Mouse (Mus musculus) MEL (cell line): ENCODE data around the gene Spag4. TPM values are rescaled to one million over a fixed set of nuclear protein-coding genes. Genes with fewer than 3 reads are reported as not detected.

Experiments
- DNase-seq: peaks from one replicate; pipeline ENCODE4 v3.0.0; 2011; ENCODE audit warnings: low read depth, low spot score
- H3K27ac ChIP-seq: 2 replicates; pipeline ENCODE4 v1.5.1; 2012; ENCODE audit warnings: low read depth, mild to moderate bottlenecking, control low read depth, low read length, moderate library complexity; ENCODE audit not compliant: control insufficient read depth
- H3K27me3 ChIP-seq, 2 experiments: fragments of 150-350 bp in 1 of 2; sonication (generic) in 1 of 2; 2 replicates each; pipeline ENCODE4 v1.6.1; 2012; ENCODE audit warnings: low read length in 2 of 2, mild to moderate bottlenecking in 2 of 2, improper control_type of control experiment in 1 of 2, moderate library complexity in 1 of 2; ENCODE audit not compliant: insufficient read depth in 2 of 2, control insufficient read depth in 1 of 2
- H3K36me3 ChIP-seq, 2 experiments: 2 replicates each; pipeline ENCODE4 v1.6.1; 2012 to 2014; ENCODE audit warnings: low read length in 2 of 2, improper control_type of control experiment in 1 of 2, inconsistent platforms in 1 of 2, mild to moderate bottlenecking in 1 of 2; ENCODE audit not compliant: insufficient read depth in 2 of 2, control insufficient read depth in 1 of 2
- H3K4me1 ChIP-seq, 2 experiments: fragments of 150-350 bp in 1 of 2; sonication (generic) in 1 of 2; 2 replicates each; pipeline ENCODE4 v1.6.1; 2012; ENCODE audit warnings: low read length in 2 of 2, improper control_type of control experiment in 1 of 2, mild to moderate bottlenecking in 1 of 2; ENCODE audit not compliant: insufficient read depth in 2 of 2, control insufficient read depth in 1 of 2
- H3K4me3 ChIP-seq, 2 experiments: fragments of 150-350 bp in 1 of 2; sonication (generic) in 1 of 2; 2 replicates each; pipeline ENCODE4 v1.5.1; 2012; ENCODE audit warnings: low read depth in 2 of 2, low read length in 2 of 2, mild to moderate bottlenecking in 2 of 2, moderate library complexity in 2 of 2, control low read depth in 1 of 2, improper control_type of control experiment in 1 of 2; ENCODE audit not compliant: control insufficient read depth in 1 of 2, insufficient read depth in 1 of 2
- H3K79me2 ChIP-seq: 2 replicates; pipeline ENCODE4 v1.6.1; 2012; ENCODE audit warnings: mild to moderate bottlenecking, low read length, moderate library complexity; ENCODE audit not compliant: control insufficient read depth, poor library complexity, insufficient read depth
- H3K9ac ChIP-seq: 2 replicates; pipeline ENCODE4 v1.6.1; 2012; ENCODE audit warnings: low read depth, mild to moderate bottlenecking, control low read depth, low read length, moderate library complexity; ENCODE audit not compliant: control insufficient read depth, poor library complexity, severe bottlenecking
- H3K9me3 ChIP-seq: fragments of 150-350 bp; sonication (generic); replicated peaks from 2 replicates; pipeline ENCODE4 v1.6.1; 2012; ENCODE audit warnings: mild to moderate bottlenecking, low read length, improper control_type of control experiment, moderate library complexity; ENCODE audit not compliant: insufficient read depth
- CHD2 ChIP-seq: IDR thresholded peaks from 2 replicates; pipeline ENCODE4 v1.6.1; 2011; ENCODE audit warnings: low read length, improper control_type of control experiment
- EP300 ChIP-seq, 2 experiments: IDR thresholded peaks; 2 replicates each; pipeline ENCODE4 v1.6.1; 2011; ENCODE audit warnings: improper control_type of control experiment in 2 of 2, low read length in 2 of 2, low read depth in 1 of 2, mild to moderate bottlenecking in 1 of 2
- ETS1 ChIP-seq: IDR thresholded peaks from 2 replicates; pipeline ENCODE4 v1.6.1; 2012; ENCODE audit warnings: low read depth, mild to moderate bottlenecking, inconsistent platforms, low read length, improper control_type of control experiment, moderate library complexity
- GATA1 ChIP-seq: IDR thresholded peaks from 2 replicates; pipeline ENCODE4 v1.6.1; 2011; ENCODE audit warnings: low read depth, low read length, improper control_type of control experiment
- HCFC1 ChIP-seq: IDR thresholded peaks from 2 replicates; pipeline ENCODE4 v1.6.1; 2012; ENCODE audit warnings: low read depth, mild to moderate bottlenecking, inconsistent platforms, low read length, improper control_type of control experiment, moderate library complexity
- KAT2A ChIP-seq: conservative IDR thresholded peaks from 2 replicates; pipeline ENCODE4 v1.6.1; 2012; ENCODE audit warnings: low read depth, low read length, improper control_type of control experiment, inconsistent platforms
- MAFK ChIP-seq: IDR thresholded peaks from 2 replicates; pipeline ENCODE4 v1.6.1; 2011; ENCODE audit warnings: low read depth, mild to moderate bottlenecking, low read length, improper control_type of control experiment, borderline replicate concordance
- MAZ ChIP-seq: IDR thresholded peaks from 2 replicates; pipeline ENCODE4 v1.6.1; 2012; ENCODE audit warnings: low read depth, mild to moderate bottlenecking, inconsistent platforms, low read length, improper control_type of control experiment
- MEF2A ChIP-seq: IDR thresholded peaks from 2 replicates; pipeline ENCODE4 v1.6.1; 2014; ENCODE audit warnings: low read depth, mild to moderate bottlenecking, inconsistent platforms, low read length, improper control_type of control experiment; ENCODE audit not compliant: poor library complexity, insufficient replicate concordance, severe bottlenecking; ENCODE audit errors: extremely low read depth
- MXI1 ChIP-seq: IDR thresholded peaks from 2 replicates; pipeline ENCODE4 v1.6.1; 2011; ENCODE audit warnings: mild to moderate bottlenecking, low read depth, low read length, improper control_type of control experiment
- MYB ChIP-seq: IDR thresholded peaks from 2 replicates; pipeline ENCODE4 v1.6.1; 2011; ENCODE audit warnings: mild to moderate bottlenecking, low read depth, low read length, improper control_type of control experiment
- MYC ChIP-seq: IDR thresholded peaks from 2 replicates; pipeline ENCODE4 v1.6.1; 2011; ENCODE audit warnings: low read depth, mild to moderate bottlenecking, low read length, improper control_type of control experiment, moderate library complexity
- NELFE ChIP-seq: IDR thresholded peaks from 2 replicates; pipeline ENCODE4 v1.6.1; 2011; ENCODE audit warnings: low read depth, low read length, improper control_type of control experiment
- POLR2A ChIP-seq, 2 experiments: IDR thresholded peaks; 2 replicates each; pipeline ENCODE4 v1.6.1; 2011 to 2012; ENCODE audit warnings: low read length in 2 of 2, mild to moderate bottlenecking in 2 of 2, control low read depth in 1 of 2, improper control_type of control experiment in 1 of 2, low read depth in 1 of 2, moderate library complexity in 1 of 2; ENCODE audit not compliant: control insufficient read depth in 1 of 2, insufficient read depth in 1 of 2, poor library complexity in 1 of 2
- POLR2AphosphoS2 ChIP-seq: IDR thresholded peaks from 2 replicates; pipeline ENCODE4 v1.6.1; 2011; ENCODE audit warnings: low read length, improper control_type of control experiment
- POLR2AphosphoS5 ChIP-seq: IDR thresholded peaks from 2 replicates; pipeline ENCODE4 v1.6.1; 2012; ENCODE audit warnings: low read depth, borderline replicate concordance, mild to moderate bottlenecking, inconsistent platforms, low read length, moderate library complexity, mixed read lengths
- SMC3 ChIP-seq: IDR thresholded peaks from 2 replicates; pipeline ENCODE4 v1.6.1; 2011; ENCODE audit warnings: low read depth, low read length, improper control_type of control experiment
- TBP ChIP-seq: IDR thresholded peaks from 2 replicates; pipeline ENCODE4 v1.8.0; 2011; ENCODE audit warnings: low read depth, low read length, improper control_type of control experiment
- TCF12 ChIP-seq: IDR thresholded peaks from 2 replicates; pipeline ENCODE4 v1.6.1; 2014; ENCODE audit warnings: low read depth, mild to moderate bottlenecking, inconsistent platforms, low read length, improper control_type of control experiment, moderate library complexity
- UBTF ChIP-seq: IDR thresholded peaks from 2 replicates; pipeline ENCODE4 v1.6.1; 2012; ENCODE audit warnings: low read depth, mild to moderate bottlenecking, inconsistent platforms, low read length, improper control_type of control experiment, moderate library complexity, borderline replicate concordance; ENCODE audit not compliant: insufficient read depth
- USF1 ChIP-seq: IDR thresholded peaks from 2 replicates; pipeline ENCODE4 v1.6.1; 2014; ENCODE audit warnings: low read depth, mild to moderate bottlenecking, inconsistent platforms, low read length, improper control_type of control experiment, moderate library complexity
- ZKSCAN1 ChIP-seq: IDR thresholded peaks from 2 replicates; pipeline ENCODE4 v1.6.1; 2012; ENCODE audit warnings: low read depth, mild to moderate bottlenecking, inconsistent platforms, low read length, improper control_type of control experiment, moderate library complexity
- ZNF384 ChIP-seq: IDR thresholded peaks from 2 replicates; pipeline ENCODE4 v1.6.1; 2012; ENCODE audit warnings: low read depth, mild to moderate bottlenecking, inconsistent platforms, low read length, improper control_type of control experiment
- polyA plus RNA-seq, 2 experiments: library from polyadenylated mRNA; stranded (reverse) in 1 of 2; unstranded in 1 of 2; fragments of >175 nt in 1 of 2; fragments of >200 nt in 1 of 2; gene quantifications; 2 replicates each; pipeline versions ENCODE4 v1.2.1 to v1.2.4; 2012; ENCODE audit warnings: low replicate concordance in 2 of 2, low read depth in 1 of 2; ENCODE audit not compliant: insufficient read length in 2 of 2, insufficient read depth in 1 of 2, missing spikeins in 1 of 2
- total RNA-seq: library from RNA; depleted of rRNA; stranded (reverse); fragments of 300-350 nt; gene quantifications from 2 replicates; pipeline ENCODE4 v1.2.3, GENCODE M21; 2012

Gene Spag4
- total and polyA plus RNA-seq, 3 experiments, result 5.5 to 10.9 TPM; not detected in 1

DNA sequence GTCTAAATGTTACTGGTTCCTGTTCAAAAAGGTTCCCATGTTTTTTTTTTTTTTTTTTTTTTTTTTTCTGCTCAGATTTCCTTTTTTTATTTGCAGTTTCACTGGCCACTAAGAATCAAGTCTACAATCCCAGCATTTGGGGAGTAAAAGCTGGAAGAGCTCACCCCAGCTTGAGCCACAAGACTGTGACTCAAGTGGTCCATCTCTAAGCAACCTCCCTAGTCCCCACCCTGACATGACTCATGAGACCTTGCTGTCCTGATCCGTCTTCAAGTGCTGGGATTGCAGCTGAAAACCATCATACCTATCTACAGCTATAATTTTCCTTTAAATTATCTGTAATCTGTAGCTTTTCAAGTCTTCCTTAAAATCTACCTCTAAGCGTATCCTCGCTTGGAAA lies 19.6 kb downstream of the Spag4 start:
- no peak overlapping the region for H3K27ac ChIP-seq
- TF ChIP-seq POLR2AphosphoS5 (no peak), ZNF384 (0 out of 2 replicates have a peak, but pooled peaks have one; percentile 43)
- H3K36me3 ChIP-seq, result peaks cover 0 to 3% of the 10 kb centered on the region in 2 experiments; a peak in 2 of 4 replicates
- no peak overlapping the region for H3K9ac ChIP-seq
- no peaks in the 10 kb centered on the region for H3K9me3 ChIP-seq
- DNase-seq, result no peak
- no peaks in the 10 kb centered on the region; a peak in 1 of 4 replicates for H3K4me1 ChIP-seq
- no peaks in the 10 kb centered on the region for H3K27me3 ChIP-seq
- H3K4me3 ChIP-seq, result no peak overlapping the region
- no peaks in the 10 kb centered on the region for H3K79me2 ChIP-seq

DNA sequence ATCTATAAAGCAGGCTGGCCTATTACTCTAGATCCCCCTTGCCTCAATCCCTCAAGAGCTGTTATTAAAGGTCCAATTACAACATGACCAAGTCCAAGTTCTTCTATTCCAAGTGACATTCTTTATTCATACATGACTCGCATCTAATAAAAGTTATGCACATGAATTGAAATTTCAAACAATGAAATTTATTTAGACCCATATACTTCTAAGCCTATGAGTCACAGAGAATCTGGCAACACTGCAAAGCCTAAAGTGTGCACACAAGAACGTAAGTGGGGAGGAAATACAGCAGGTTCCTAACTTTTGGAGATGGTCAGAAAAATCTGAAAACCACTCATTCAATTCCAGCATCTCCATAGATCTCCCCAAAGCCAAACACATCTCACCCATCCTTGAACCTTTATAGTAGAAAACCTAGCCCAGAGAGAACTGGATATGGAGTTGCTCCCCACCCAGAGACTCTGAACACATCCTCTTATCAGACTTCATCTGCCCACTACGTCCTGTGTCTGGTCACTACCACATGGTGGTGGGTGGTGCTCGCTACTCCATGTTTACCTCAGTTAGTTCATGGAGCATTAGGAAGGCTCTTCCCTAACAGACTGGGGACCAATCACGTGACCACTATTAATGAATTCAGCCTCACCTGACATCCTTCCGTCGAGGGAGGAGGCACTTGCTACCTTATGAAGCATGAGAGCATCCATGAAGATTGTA lies 22.6 kb downstream of the Spag4 start:
- H3K27ac ChIP-seq, result no peak overlapping the region
- H3K36me3 ChIP-seq, result peaks cover 2 to 3% of the 10 kb centered on the region in 2 experiments; a peak in 3 of 4 replicates
- no peak overlapping the region for H3K9ac ChIP-seq
- H3K9me3 ChIP-seq, result no peaks in the 10 kb centered on the region
- TF ChIP-seq POLR2AphosphoS2 (peak; percentile 52; the same call in 1 of the 2 replicates), TBP (no peak), TCF12 (no peak), ETS1 (no peak)
- no peaks in the 10 kb centered on the region for H3K27me3 ChIP-seq
- DNase-seq, result no peak
- no peak overlapping the region for H3K4me3 ChIP-seq
- no peaks in the 10 kb centered on the region; a peak in 1 of 4 replicates for H3K4me1 ChIP-seq
- H3K79me2 ChIP-seq, result no peaks in the 10 kb centered on the region

DNA sequence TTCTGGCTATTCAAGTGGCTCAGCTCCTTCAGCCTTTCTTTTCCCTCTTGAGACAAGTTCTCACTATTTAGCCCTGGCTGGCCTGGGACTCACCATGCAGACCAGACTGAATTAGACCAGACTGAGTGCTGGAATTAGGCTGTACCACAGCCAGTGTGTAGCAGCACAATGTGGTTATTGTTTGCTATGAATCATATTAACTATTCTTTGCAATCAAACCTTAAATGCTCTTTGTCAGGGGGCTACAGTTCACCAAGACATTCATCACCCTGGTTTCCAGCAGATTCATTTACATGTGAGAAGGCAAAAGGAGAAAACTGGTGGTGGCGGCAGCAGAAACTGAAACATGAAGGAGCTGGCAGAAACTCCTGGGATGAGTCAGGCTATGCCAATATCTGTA lies 24.8 kb downstream of the Spag4 start:
- Histone ChIP-seq H3K79me2 (no peaks in the 10 kb centered on the region; the same call in 1 of the 2 replicates), H3K27me3 (no peaks in the 10 kb centered on the region), H3K4me3 (no peak overlapping the region), H3K9ac (no peak overlapping the region)
- no peak for DNase-seq
- no peak for TF ChIP-seq ZNF384
- TF ChIP-seq HCFC1, result no peak
- TF ChIP-seq MXI1, result no peak
- no peak for TF ChIP-seq SMC3
- no peak for TF ChIP-seq MYC
- TF ChIP-seq MYB, result no peak
- TF ChIP-seq TBP, result no peak
- TF ChIP-seq GATA1, result no peak
- no peak for TF ChIP-seq CHD2
- TF ChIP-seq ZKSCAN1, result no peak
- TF ChIP-seq EP300 (IDR thresholded peaks at IDR 0.05; ENCODE audit: low read depth in 1 of 2, low read length in 2 of 2), result no peak
- no peak for TF ChIP-seq UBTF
- TF ChIP-seq KAT2A, result no peak
- TF ChIP-seq MAFK, result no peak
- no peak for TF ChIP-seq NELFE
- TF ChIP-seq MEF2A, result no peak
- no peak for TF ChIP-seq TCF12
- no peak for TF ChIP-seq POLR2A (IDR thresholded peaks at IDR 0.05; ENCODE audit: control insufficient read depth in 1 of 2, insufficient read depth in 1 of 2, low read depth in 1 of 2, low read length in 2 of 2, poor library complexity in 1 of 2)
- TF ChIP-seq USF1, result no peak
- no peak for TF ChIP-seq MAZ
- TF ChIP-seq, all 39 proteins: peak for 0
- Histone ChIP-seq H3K36me3 (peaks cover 2% of the 10 kb centered on the region in 2 experiments; a peak in 3 of 4 replicates), H3K9me3 (no peaks in the 10 kb centered on the region), H3K27ac (no peak overlapping the region), H3K4me1 (no peaks in the 10 kb centered on the region; a peak in 1 of 4 replicates)
